Mouse (Mus musculus): ENCODE data around the gene Ank3. TPM values are rescaled to one million over a fixed set of nuclear protein-coding genes. Genes with fewer than 3 reads are reported as not detected.

Ank3 gene
- polyA plus RNA-seq, 1 experiment from 2014 or later, result 13.4 TPM

GRCm38 (mm10) chr10:69573054-69573453, 174.5 kb downstream of the Ank3 start:
- 0 out of 2 replicates have a peak, but pooled peaks cover 2% of the 10 kb centered on the region for H3K4me1 ChIP-seq (replicated peaks; ENCODE audit: control insufficient read depth, insufficient read depth, low read length)
- H3K27me3 ChIP-seq (replicated peaks; ENCODE audit: control insufficient read depth, insufficient read depth, low read length), result peaks cover 12% of the 10 kb centered on the region
- H3K9me3 ChIP-seq (ENCODE audit: control insufficient read depth, low read length), result no peaks in the 10 kb centered on the region
- no peak overlapping the region for H3K4me3 ChIP-seq (ENCODE audit: low read depth, low read length)
- ATAC-seq (replicated peaks; ENCODE audit: low FRiP score) (no peak), DNase-seq (ENCODE audit: low spot score) (no peak)
- H3K9ac ChIP-seq (ENCODE audit: low read depth, low read length), result no peak overlapping the region
- WGBS, result 41% methylated on average over 7 of the region's 7 CpGs
- H3K36me3 ChIP-seq (ENCODE audit: control insufficient read depth, insufficient read depth, low read length), result no peaks in the 10 kb centered on the region
- H3K27ac ChIP-seq (ENCODE audit: low read depth, low read length), result no peak overlapping the region
- no peak overlapping the region for H3K4me2 ChIP-seq

- H3K9me3 ChIP-seq (ENCODE audit: control insufficient read depth, low read length), result no peaks in the 10 kb centered on the region
- no peaks in the 10 kb centered on the region for H3K36me3 ChIP-seq (ENCODE audit: control insufficient read depth, insufficient read depth, low read length)
- H3K27ac ChIP-seq (ENCODE audit: low read depth, low read length), result no peak overlapping the region
- no peak overlapping the region; the same call in 1 of the 2 replicates for H3K4me2 ChIP-seq
- no peak overlapping the region for H3K4me3 ChIP-seq (ENCODE audit: low read depth, low read length)
- peaks cover 12% of the 10 kb centered on the region for H3K27me3 ChIP-seq (replicated peaks; ENCODE audit: control insufficient read depth, insufficient read depth, low read length)
- H3K4me1 ChIP-seq (replicated peaks; ENCODE audit: control insufficient read depth, insufficient read depth, low read length), result 0 out of 2 replicates have a peak, but pooled peaks cover 2% of the 10 kb centered on the region
- no peak overlapping the region for H3K9ac ChIP-seq (ENCODE audit: low read depth, low read length)
- WGBS, result 12% methylated on average over 3 of the region's 3 CpGs
- DNase-seq (ENCODE audit: low spot score) (no peak), ATAC-seq (replicated peaks; ENCODE audit: low FRiP score) (no peak)
Observed at GRCm38 (mm10) chr10:69573746-69574145, 175.2 kb downstream of the Ank3 start.

- H3K4me1 ChIP-seq (replicated peaks; ENCODE audit: control insufficient read depth, insufficient read depth, low read length), result 0 out of 2 replicates have a peak, but pooled peaks cover 2% of the 10 kb centered on the region
- no peak overlapping the region for H3K9ac ChIP-seq (ENCODE audit: low read depth, low read length)
- no peak for ATAC-seq (replicated peaks; ENCODE audit: low FRiP score)
- peak overlapping the region; percentile 7; the same call in 1 of the 2 replicates for H3K4me2 ChIP-seq
- H3K27me3 ChIP-seq (replicated peaks; ENCODE audit: control insufficient read depth, insufficient read depth, low read length), result peaks cover 12% of the 10 kb centered on the region
- H3K36me3 ChIP-seq (ENCODE audit: control insufficient read depth, insufficient read depth, low read length), result no peaks in the 10 kb centered on the region
- DNase-seq (ENCODE audit: low spot score), result no peak
- H3K9me3 ChIP-seq (ENCODE audit: control insufficient read depth, low read length), result no peaks in the 10 kb centered on the region
- H3K27ac ChIP-seq (ENCODE audit: low read depth, low read length), result no peak overlapping the region
- H3K4me3 ChIP-seq (ENCODE audit: low read depth, low read length), result no peak overlapping the region
- 3% methylated on average over 11 of the region's 11 CpGs for WGBS
Observed at GRCm38 (mm10) chr10:69574190-69574663, 175.7 kb downstream of the Ank3 start.

- H3K27ac ChIP-seq (ENCODE audit: low read depth, low read length), result no peak overlapping the region
- no peaks in the 10 kb centered on the region for H3K9me3 ChIP-seq (ENCODE audit: control insufficient read depth, low read length)
- H3K4me3 ChIP-seq (ENCODE audit: low read depth, low read length), result no peak overlapping the region
- DNase-seq (ENCODE audit: low spot score) (no peak), ATAC-seq (replicated peaks; ENCODE audit: low FRiP score) (no peak)
- WGBS, result 43% methylated on average over 9 of the region's 9 CpGs
- H3K4me2 ChIP-seq, result no peak overlapping the region
- H3K9ac ChIP-seq (ENCODE audit: low read depth, low read length), result no peak overlapping the region
- no peaks in the 10 kb centered on the region for H3K36me3 ChIP-seq (ENCODE audit: control insufficient read depth, insufficient read depth, low read length)
- H3K27me3 ChIP-seq (replicated peaks; ENCODE audit: control insufficient read depth, insufficient read depth, low read length), result peaks cover 12% of the 10 kb centered on the region
- H3K4me1 ChIP-seq (replicated peaks; ENCODE audit: control insufficient read depth, insufficient read depth, low read length), result 0 out of 2 replicates have a peak, but pooled peaks cover 2% of the 10 kb centered on the region
Observed at GRCm38 (mm10) chr10:69574894-69575293, 176.3 kb downstream of the Ank3 start.

- Histone ChIP-seq H3K27me3 (replicated peaks; ENCODE audit: control insufficient read depth, insufficient read depth, low read length) (peaks cover 12% of the 10 kb centered on the region), H3K4me2 (no peak overlapping the region), H3K9ac (ENCODE audit: low read depth, low read length) (no peak overlapping the region), H3K4me3 (ENCODE audit: low read depth, low read length) (no peak overlapping the region), H3K27ac (ENCODE audit: low read depth, low read length) (no peak overlapping the region), H3K36me3 (ENCODE audit: control insufficient read depth, insufficient read depth, low read length) (no peaks in the 10 kb centered on the region), H3K4me1 (replicated peaks; ENCODE audit: control insufficient read depth, insufficient read depth, low read length) (0 out of 2 replicates have a peak, but pooled peaks cover 2% of the 10 kb centered on the region), H3K9me3 (ENCODE audit: control insufficient read depth, low read length) (no peaks in the 10 kb centered on the region)
- 61% methylated on average over 6 of the region's 6 CpGs for WGBS
- ATAC-seq (replicated peaks; ENCODE audit: low FRiP score) (no peak), DNase-seq (ENCODE audit: low spot score) (no peak)
Observed at GRCm38 (mm10) chr10:69575451-69575850, 176.9 kb downstream of the Ank3 start.

GRCm38 (mm10) chr10:69576264-69576663, 177.7 kb downstream of the Ank3 start:
- peaks cover 12% of the 10 kb centered on the region for H3K27me3 ChIP-seq (replicated peaks; ENCODE audit: control insufficient read depth, insufficient read depth, low read length)
- no peak overlapping the region for H3K27ac ChIP-seq (ENCODE audit: low read depth, low read length)
- no peak overlapping the region for H3K4me3 ChIP-seq (ENCODE audit: low read depth, low read length)
- no peak for ATAC-seq (replicated peaks; ENCODE audit: low FRiP score)
- H3K9ac ChIP-seq (ENCODE audit: low read depth, low read length), result no peak overlapping the region
- 83% methylated on average over 7 of the region's 7 CpGs for WGBS
- DNase-seq (ENCODE audit: low spot score), result no peak
- H3K4me2 ChIP-seq, result no peak overlapping the region
- no peaks in the 10 kb centered on the region for H3K36me3 ChIP-seq (ENCODE audit: control insufficient read depth, insufficient read depth, low read length)
- no peaks in the 10 kb centered on the region for H3K9me3 ChIP-seq (ENCODE audit: control insufficient read depth, low read length)
- 0 out of 2 replicates have a peak, but pooled peaks cover 2% of the 10 kb centered on the region for H3K4me1 ChIP-seq (replicated peaks; ENCODE audit: control insufficient read depth, insufficient read depth, low read length)

- no peaks in the 10 kb centered on the region for H3K36me3 ChIP-seq (ENCODE audit: control insufficient read depth, insufficient read depth, low read length)
- no peak overlapping the region for H3K27ac ChIP-seq (ENCODE audit: low read depth, low read length)
- DNase-seq (ENCODE audit: low spot score) (no peak), ATAC-seq (replicated peaks; ENCODE audit: low FRiP score) (no peak)
- peaks cover 12% of the 10 kb centered on the region for H3K27me3 ChIP-seq (replicated peaks; ENCODE audit: control insufficient read depth, insufficient read depth, low read length)
- H3K9ac ChIP-seq (ENCODE audit: low read depth, low read length), result no peak overlapping the region
- 78% methylated on average over 15 of the region's 15 CpGs for WGBS
- H3K4me2 ChIP-seq, result no peak overlapping the region
- H3K9me3 ChIP-seq (ENCODE audit: control insufficient read depth, low read length), result no peaks in the 10 kb centered on the region
- 0 out of 2 replicates have a peak, but pooled peaks cover 2% of the 10 kb centered on the region for H3K4me1 ChIP-seq (replicated peaks; ENCODE audit: control insufficient read depth, insufficient read depth, low read length)
- H3K4me3 ChIP-seq (ENCODE audit: low read depth, low read length), result no peak overlapping the region
Observed at GRCm38 (mm10) chr10:69577061-69577728, 178.6 kb downstream of the Ank3 start.

GRCm38 (mm10) chr10:69577729-69578061, 179.1 kb downstream of the Ank3 start:
- Histone ChIP-seq H3K27me3 (replicated peaks; ENCODE audit: control insufficient read depth, insufficient read depth, low read length) (peaks cover 12% of the 10 kb centered on the region), H3K9ac (ENCODE audit: low read depth, low read length) (no peak overlapping the region), H3K4me1 (replicated peaks; ENCODE audit: control insufficient read depth, insufficient read depth, low read length) (0 out of 2 replicates have a peak, but pooled peaks cover 2% of the 10 kb centered on the region), H3K36me3 (ENCODE audit: control insufficient read depth, insufficient read depth, low read length) (no peaks in the 10 kb centered on the region), H3K9me3 (ENCODE audit: control insufficient read depth, low read length) (no peaks in the 10 kb centered on the region), H3K4me3 (ENCODE audit: low read depth, low read length) (no peak overlapping the region), H3K27ac (ENCODE audit: low read depth, low read length) (no peak overlapping the region), H3K4me2 (no peak overlapping the region)
- DNase-seq (ENCODE audit: low spot score) (no peak), ATAC-seq (replicated peaks; ENCODE audit: low FRiP score) (no peak)
- 77% methylated on average over 7 of the region's 7 CpGs for WGBS

- no peak overlapping the region for H3K9ac ChIP-seq (ENCODE audit: low read depth, low read length)
- H3K9me3 ChIP-seq (ENCODE audit: control insufficient read depth, low read length), result no peaks in the 10 kb centered on the region
- no peak for DNase-seq (ENCODE audit: low spot score)
- no peak for ATAC-seq (replicated peaks; ENCODE audit: low FRiP score)
- H3K27ac ChIP-seq (ENCODE audit: low read depth, low read length), result no peak overlapping the region
- no peaks in the 10 kb centered on the region for H3K36me3 ChIP-seq (ENCODE audit: control insufficient read depth, insufficient read depth, low read length)
- WGBS, result 75% methylated on average over 12 of the region's 12 CpGs
- no peak overlapping the region for H3K4me3 ChIP-seq (ENCODE audit: low read depth, low read length)
- no peaks in the 10 kb centered on the region for H3K4me1 ChIP-seq (replicated peaks; ENCODE audit: control insufficient read depth, insufficient read depth, low read length)
- no peak overlapping the region for H3K4me2 ChIP-seq
- no peaks in the 10 kb centered on the region; the same call in 1 of the 2 replicates for H3K27me3 ChIP-seq (replicated peaks; ENCODE audit: control insufficient read depth, insufficient read depth, low read length)
Observed at GRCm38 (mm10) chr10:69579585-69579984, 181.0 kb downstream of the Ank3 start.

Data from liver, embryonic 11.5 days (tissue).